Mouse (Mus musculus) intestine, postnatal 0 days (tissue): ENCODE data around the gene Trim23. TPM values are rescaled to one million over a fixed set of nuclear protein-coding genes. Genes with fewer than 3 reads are reported as not detected.

ENCODE experiments used
- ATAC-seq: fragments of 200-750 bp; cut with Nextera tagmentation; 2 replicates; pipeline ENCODE4 v1.8.0; 2017; ENCODE audit warnings: mild to moderate bottlenecking, moderate TSS enrichment, moderate library complexity
- H3K27ac ChIP-seq: fragments of 300-500 bp; sonication (generic); 2 replicates; pipeline ENCODE4 v1.5.1; 2014; ENCODE audit warnings: mild to moderate bottlenecking, low read depth, low read length, moderate library complexity
- H3K27me3 ChIP-seq: fragments of 300-500 bp; sonication (generic); replicated peaks from 2 replicates; pipeline ENCODE4 v1.6.1; 2014; ENCODE audit warnings: low read length, mixed read lengths; ENCODE audit not compliant: control insufficient read depth, insufficient read depth
- H3K36me3 ChIP-seq: fragments of 300-500 bp; sonication (generic); 2 replicates; pipeline ENCODE4 v1.6.1; 2014; ENCODE audit warnings: mild to moderate bottlenecking, moderate library complexity; ENCODE audit not compliant: control insufficient read depth, insufficient read depth
- H3K4me1 ChIP-seq: fragments of 300-500 bp; sonication (generic); replicated peaks from 2 replicates; pipeline ENCODE4 v1.6.1; 2014; ENCODE audit warnings: antibody characterized with exemption, low read length, mixed read lengths; ENCODE audit not compliant: control insufficient read depth, insufficient read depth
- H3K4me2 ChIP-seq: fragments of 300-500 bp; sonication (generic); replicated peaks from 2 replicates; pipeline ENCODE4 v1.6.1; 2014; ENCODE audit warnings: low read depth, mild to moderate bottlenecking, moderate library complexity
- H3K4me3 ChIP-seq: fragments of 300-500 bp; sonication (generic); 2 replicates; pipeline ENCODE4 v1.5.1; 2014; ENCODE audit warnings: low read depth, low read length
- H3K9ac ChIP-seq: fragments of 300-500 bp; sonication (generic); 2 replicates; pipeline ENCODE4 v1.6.1; 2014; ENCODE audit warnings: mild to moderate bottlenecking, low read depth, low read length
- H3K9me3 ChIP-seq: fragments of 300-500 bp; sonication (generic); 2 replicates; pipeline ENCODE4 v1.6.1; 2016; ENCODE audit warnings: mixed run types; ENCODE audit not compliant: control insufficient read depth
- CTCF ChIP-seq: sonication (generic); IDR thresholded peaks from 2 replicates; pipeline ENCODE4 v1.5.1; 2016; ENCODE audit warnings: low read depth, mild to moderate bottlenecking, control low read depth, antibody characterized with exemption, moderate library complexity
- WGBS: fragments of 180-500 bp; shearing (Covaris S2); extraction: QIAGEN DNeasy Blood & Tissue Kit; methylation state at CpG from one replicate; pipeline ENCODE4 v1.1.7; 2014; 5-methylcytosine and 5-hydroxymethylcytosine counted together
- polyA plus RNA-seq: library from polyadenylated mRNA; unstranded; fragments of >200 nt; fragmentation: Nextera tagmentation; extraction: Ambion mirVana; gene quantifications from 2 replicates; pipeline ENCODE4 v1.2.1, GENCODE M21; 2015

Trim23 gene
- polyA plus RNA-seq, 1 experiment from 2014 or later = 5.4 TPM

GRCm38 (mm10) chr13:104228384-104229066 is 49.9 kb downstream of the Trim23 start, which contains the start of the genes Cenpk and Ppwd1:
Gene Cenpk, plus strand, starts transcription at chr13:104228611.
Gene Ppwd1, minus strand, starts transcription at chr13:104228843.
- Histone ChIP-seq H3K27me3 (no peaks in the 10 kb centered on the region), H3K4me2 (peak within 1 kb of the TSS; percentile 74), H3K27ac (peak within 1 kb of the TSS; percentile 94), H3K4me3 (peak within 1 kb of the TSS; percentile 91), H3K9ac (peak within 1 kb of the TSS; percentile 85), H3K36me3 (peaks cover 4% of the 10 kb centered on the region; the same call in 1 of the 2 replicates), H3K9me3 (no peaks in the 10 kb centered on the region), H3K4me1 (no peaks in the 10 kb centered on the region)
- TF ChIP-seq CTCF = no peak
- under 1% methylated on average over 55 of the region's 55 CpGs for WGBS
- peak; percentile 100 for ATAC-seq

- 5% methylated on average over 15 of the region's 15 CpGs for WGBS
- no peaks in the 10 kb centered on the region for H3K9me3 ChIP-seq
Measured at GRCm38 (mm10) chr13:104229181-104229580, 50.6 kb downstream of the Trim23 start.

More at GRCm38 (mm10) chr13:104229181-104229580, 50.6 kb downstream of the Trim23 start:
- ATAC-seq = no peak
- TF ChIP-seq CTCF = no peak
- Histone ChIP-seq H3K36me3 (peaks cover 4% of the 10 kb centered on the region; the same call in 1 of the 2 replicates), H3K4me2 (peak overlapping the region; percentile 70), H3K27me3 (no peaks in the 10 kb centered on the region), H3K9ac (peak overlapping the region; percentile 85), H3K4me1 (no peaks in the 10 kb centered on the region), H3K4me3 (peak overlapping the region; percentile 91), H3K27ac (no peak overlapping the region)

Other genes with a start within 250 kb of the Trim23 start
- 11.7 and 13.3 TPM in 2 replicates for gene Nln, start 69.2 kb upstream of the Trim23 start, polyA plus RNA-seq
- 1.5 and 2.1 TPM in 2 replicates for gene Sgtb, start 69.1 kb upstream of the Trim23 start, polyA plus RNA-seq
- 30.9 and 34.3 TPM in 2 replicates for gene Trappc13, start 328 bp upstream of the Trim23 start, polyA plus RNA-seq
- gene Cenpk, start 49.8 kb downstream of the Trim23 start, polyA plus RNA-seq = 23.9 and 25.1 TPM in 2 replicates
- 5.0 and 6.3 TPM in 2 replicates for gene Ppwd1, start 50.0 kb downstream of the Trim23 start, polyA plus RNA-seq
- 0.37 and 0.58 TPM in 2 replicates for gene Adamts6, start 109.0 kb downstream of the Trim23 start, polyA plus RNA-seq